Mouse (Mus musculus) olfactory bulb, adult 2 months (tissue): Measurements from ENCODE around the gene Ccdc17. TPM values are rescaled to one million over a fixed set of nuclear protein-coding genes. Genes with fewer than 3 reads are reported as not detected.

ENCODE experiments used
- H3K27ac ChIP-seq: fragments of 200-500 bp; 2 replicates; pipeline ENCODE4 v1.5.1; 2012; ENCODE audit warnings: low read depth, low read length; ENCODE audit not compliant: insufficient read depth
- H3K4me1 ChIP-seq: fragments of 200-500 bp; 2 replicates; pipeline ENCODE4 v1.6.1; 2012; ENCODE audit warnings: low read length; ENCODE audit not compliant: control insufficient read depth, insufficient read depth
- H3K4me3 ChIP-seq: fragments of 200-500 bp; 2 replicates; pipeline ENCODE4 v1.5.1; 2012; ENCODE audit warnings: mild to moderate bottlenecking, low read depth, low read length, moderate library complexity; ENCODE audit not compliant: insufficient read depth
- CTCF ChIP-seq: fragments of 200-500 bp; IDR thresholded peaks from 2 replicates; pipeline ENCODE4 v1.5.1; 2012; ENCODE audit warnings: low read depth, mild to moderate bottlenecking, low read length, moderate library complexity; ENCODE audit not compliant: insufficient read depth
- POLR2A ChIP-seq: fragments of 200-500 bp; IDR thresholded peaks from 2 replicates; pipeline ENCODE4 v1.6.1; 2012; ENCODE audit warnings: mild to moderate bottlenecking, low read depth, low read length, moderate library complexity; ENCODE audit not compliant: insufficient read depth
- WGBS: fragments of 180-500 bp; shearing (Covaris S2); methylation state at CpG from one replicate; pipeline ENCODE4 v1.1.7; 2018; 5-methylcytosine and 5-hydroxymethylcytosine counted together
- polyA plus RNA-seq: library from polyadenylated mRNA; stranded (reverse); fragments of >200 nt; gene quantifications from 2 replicates; pipeline ENCODE4 v1.2.4, GENCODE M21; 2012; ENCODE audit warnings: low replicate concordance; ENCODE audit not compliant: missing spikeins, insufficient read depth, insufficient read length

Gene Ccdc17
- polyA plus RNA-seq, 1 experiment, result not detected

DNA sequence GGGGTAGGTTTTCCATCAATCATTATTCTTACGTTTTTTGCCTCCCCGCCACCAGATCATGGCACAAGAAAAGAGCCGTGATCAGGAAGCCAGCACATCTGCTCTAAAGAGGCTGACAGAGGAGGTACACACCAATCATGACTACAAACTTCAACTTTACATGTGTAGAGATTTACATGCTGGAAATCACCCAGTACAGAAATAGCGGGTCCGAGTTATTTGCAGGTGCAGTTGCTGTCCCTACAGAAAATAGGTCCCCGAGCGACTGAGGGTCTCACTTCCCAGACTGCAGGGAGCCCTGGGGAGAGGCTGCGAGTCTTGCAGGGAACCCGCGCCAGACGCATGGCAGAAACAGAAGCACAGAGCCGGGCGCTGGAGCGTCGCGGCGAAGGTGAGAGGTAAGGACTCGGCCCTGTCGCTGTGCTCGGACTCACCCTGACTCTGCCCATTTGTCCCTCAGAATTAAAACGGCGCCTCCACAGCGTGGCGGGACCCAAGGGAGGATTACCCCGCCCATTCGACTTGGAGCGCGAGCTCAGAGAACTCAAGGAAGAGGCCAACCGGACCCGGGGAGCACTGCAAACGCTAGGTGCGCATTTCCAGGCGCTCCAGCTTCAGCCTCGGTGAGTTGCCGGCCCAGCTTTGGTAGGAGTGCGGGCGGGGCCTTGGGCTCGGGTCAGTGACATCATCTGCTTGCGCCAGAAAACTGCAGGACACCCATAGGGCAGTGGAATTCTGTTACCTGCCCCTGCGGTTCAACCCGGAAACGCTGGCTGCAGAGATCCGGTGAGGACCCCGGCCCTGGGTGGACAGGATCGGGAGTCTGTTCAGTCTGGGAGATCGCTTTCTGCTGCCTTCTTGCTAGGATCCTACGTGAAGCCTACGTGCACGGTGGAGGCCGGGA lies 776 bp downstream of the Ccdc17 start:
- Histone ChIP-seq H3K4me1 (peaks cover 12% of the 10 kb centered on the region; the same call in 1 of the 2 replicates), H3K4me3 (peak overlapping the region; percentile 84), H3K27ac (peak overlapping the region; percentile 44)
- 0 out of 2 replicates have a peak, but pooled peaks have one; percentile 3 for TF ChIP-seq CTCF
- peak; percentile 78 for TF ChIP-seq POLR2A
- under 1% methylated on average over 50 of the region's 50 CpGs for WGBS

DNA sequence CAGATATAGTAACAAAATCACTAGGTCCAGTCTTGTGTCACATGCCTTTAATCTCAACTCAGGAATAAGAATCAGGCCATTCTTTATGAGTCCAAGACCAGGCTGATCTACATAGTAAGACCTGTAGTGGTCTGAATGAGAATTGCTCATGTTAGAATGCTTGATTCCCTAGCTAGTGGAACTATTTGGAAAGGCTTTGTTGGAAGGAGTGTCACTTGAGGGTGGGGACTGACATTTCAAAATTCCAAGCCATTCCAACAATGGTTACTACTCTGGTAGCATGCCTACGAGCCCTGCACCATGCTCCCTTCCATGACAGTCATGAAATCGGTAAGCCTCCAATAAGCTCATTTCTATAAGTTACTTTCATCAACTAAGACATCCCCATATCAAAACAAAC lies 16.2 kb downstream of the Ccdc17 start:
- Histone ChIP-seq H3K27ac (no peak overlapping the region), H3K4me3 (no peak overlapping the region), H3K4me1 (no peaks in the 10 kb centered on the region)
- no peak for TF ChIP-seq POLR2A
- no peak for TF ChIP-seq CTCF
- WGBS, result 91% methylated on average over 2 of the region's 2 CpGs

DNA sequence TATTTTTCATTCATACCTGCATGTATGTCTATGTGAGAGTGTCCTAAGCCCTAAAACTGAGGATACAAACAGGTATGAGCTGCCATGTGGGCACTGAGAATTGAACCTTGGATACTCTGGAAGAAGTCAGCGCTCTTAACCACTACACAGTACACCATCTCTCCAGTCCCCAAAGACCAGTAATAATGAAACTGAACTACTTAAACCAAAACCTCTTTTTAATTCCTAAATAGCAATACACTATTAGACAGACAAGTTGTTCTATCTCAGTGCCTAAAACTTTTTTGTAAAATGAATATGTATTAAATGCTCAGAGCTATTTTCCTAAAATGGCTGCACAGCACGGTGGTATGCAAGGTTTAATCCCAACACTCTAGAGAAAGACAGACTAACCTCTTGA lies 18.8 kb downstream of the Ccdc17 start:
- no peak overlapping the region for H3K27ac ChIP-seq
- H3K4me1 ChIP-seq, result no peaks in the 10 kb centered on the region
- TF ChIP-seq CTCF (no peak), POLR2A (no peak)
- 98% methylated on average over 2 of the region's 2 CpGs for WGBS
- no peak overlapping the region for H3K4me3 ChIP-seq

DNA sequence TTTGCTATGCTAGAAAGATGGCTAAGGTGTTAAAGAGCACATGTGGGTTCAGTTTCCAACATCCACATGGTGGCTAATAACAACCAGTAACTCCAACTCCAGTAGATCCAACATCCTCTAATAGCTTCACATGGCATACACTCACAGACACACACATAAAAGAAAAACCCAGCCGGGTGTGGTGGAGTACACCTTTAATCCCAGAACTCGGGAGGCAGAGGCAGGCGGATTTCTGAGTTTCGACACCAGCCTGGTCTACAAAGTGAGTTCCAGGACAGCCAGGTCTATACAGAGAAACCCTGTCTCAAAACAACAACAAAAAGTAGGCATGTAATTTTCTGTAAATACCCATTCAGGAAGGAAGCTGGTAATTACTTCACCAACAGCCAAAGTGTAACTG lies 28.4 kb downstream of the Ccdc17 start:
- 86% methylated on average over 4 of the region's 4 CpGs for WGBS
- Histone ChIP-seq H3K4me1 (no peaks in the 10 kb centered on the region), H3K4me3 (no peak overlapping the region), H3K27ac (no peak overlapping the region)
- TF ChIP-seq POLR2A, result no peak

- Histone ChIP-seq H3K27ac (peak overlapping the region; percentile 56), H3K4me1 (no peaks in the 10 kb centered on the region), H3K4me3 (peak overlapping the region; percentile 85)
- TF ChIP-seq POLR2A, result no peak
- peak; percentile 19; the same call in 1 of the 2 replicates for TF ChIP-seq CTCF
- under 1% methylated on average over 53 of the region's 53 CpGs for WGBS
These were observed 30.4 kb downstream of the Ccdc17 start for GRCm38 (mm10) chr4:116626658-116627358.

DNA sequence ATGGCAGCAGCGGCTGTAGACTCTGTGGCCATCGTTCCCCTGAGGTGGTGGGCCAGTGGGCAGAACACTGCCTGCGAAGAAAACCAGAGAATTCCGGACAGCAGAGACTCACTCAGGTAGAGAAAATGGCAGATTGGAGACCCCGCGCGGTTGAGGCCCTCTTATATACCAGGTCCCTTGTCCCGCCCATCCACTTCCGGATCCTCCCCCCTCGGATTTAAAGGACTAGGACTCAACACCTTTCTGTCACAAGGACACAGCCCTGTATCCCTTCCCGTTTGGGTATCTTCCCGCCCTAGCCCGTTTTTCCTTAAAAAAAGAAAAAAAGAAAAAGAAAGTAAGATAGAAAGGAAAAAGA lies 30.9 kb downstream of the Ccdc17 start:
- H3K4me3 ChIP-seq, result peak overlapping the region; percentile 85
- under 1% methylated on average over 13 of the region's 13 CpGs for WGBS
- H3K4me1 ChIP-seq, result no peaks in the 10 kb centered on the region
- H3K27ac ChIP-seq, result peak overlapping the region; percentile 56
- TF ChIP-seq CTCF (no peak), POLR2A (peak; percentile 76)

DNA sequence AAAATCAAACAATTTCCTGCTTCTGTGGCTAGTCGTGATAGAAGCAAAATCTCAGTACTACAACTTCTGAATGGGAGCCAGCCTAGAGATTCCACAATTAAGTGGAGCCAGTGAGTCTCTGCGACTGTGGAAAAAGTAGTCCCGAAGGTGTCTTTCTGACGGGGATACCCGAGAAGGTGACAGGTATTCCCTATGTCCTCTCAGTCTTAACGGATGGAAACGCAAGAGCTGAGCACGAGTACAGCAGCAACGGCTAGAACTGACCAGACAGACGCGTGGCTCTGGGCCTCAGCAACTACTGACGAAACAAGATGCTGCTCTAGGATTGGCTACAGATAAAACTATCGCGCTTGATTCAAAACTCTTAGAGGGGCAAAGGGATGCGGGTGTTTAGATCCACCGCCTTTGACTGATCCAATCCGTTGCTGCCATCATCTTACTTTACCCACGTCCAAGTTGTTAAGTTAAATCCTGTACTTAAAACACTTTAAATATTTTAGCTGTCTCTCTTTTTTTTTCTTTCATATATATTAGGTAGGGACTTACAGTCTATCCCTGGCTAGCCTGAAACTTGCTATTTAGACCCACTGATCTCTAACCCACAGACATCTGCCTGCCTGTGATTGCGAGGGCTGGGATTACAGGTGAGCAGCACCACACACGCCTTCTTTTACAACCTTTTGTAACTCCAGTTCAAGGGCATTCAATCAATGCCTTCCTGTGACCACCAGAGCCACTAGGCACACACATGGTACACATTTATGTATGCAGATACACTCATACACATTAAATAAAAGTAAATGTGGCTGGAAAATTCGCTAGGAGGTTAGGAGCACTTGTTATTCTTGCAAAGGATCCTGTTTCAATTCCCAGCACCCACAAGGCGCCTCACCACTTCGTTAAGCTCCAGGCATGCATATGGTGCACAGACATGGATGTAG lies 31.5 kb downstream of the Ccdc17 start, which contains the start of gene Nasp:
Gene Nasp (minus strand): TSS at position 220 of the 941 bp plus-strand sequence.
- Histone ChIP-seq H3K27ac (peak within 1 kb of the TSS; percentile 56), H3K4me1 (no peaks in the 10 kb centered on the region), H3K4me3 (peak within 1 kb of the TSS; percentile 85)
- TF ChIP-seq POLR2A, result no peak
- no peak for TF ChIP-seq CTCF
- 8% methylated on average over 23 of the region's 23 CpGs for WGBS

GRCm38 (mm10) chr4:116635197-116635596 lies 38.7 kb downstream of the Ccdc17 start:
- TF ChIP-seq CTCF, result no peak
- TF ChIP-seq POLR2A, result no peak
- Histone ChIP-seq H3K27ac (no peak overlapping the region), H3K4me1 (no peaks in the 10 kb centered on the region), H3K4me3 (no peak overlapping the region)
- 36% methylated on average over 1 of the region's 1 CpGs for WGBS
